Mouse (Mus musculus) midbrain, postnatal 0 days (tissue): Measurements from ENCODE around the gene Acss3. TPM values are rescaled to one million over a fixed set of nuclear protein-coding genes. Genes with fewer than 3 reads are reported as not detected.

ENCODE experiments used
- ATAC-seq: fragments of 200-750 bp; cut with Nextera tagmentation; 2 replicates; pipeline ENCODE4 v1.8.0; 2017; ENCODE audit warnings: moderate number of reproducible peaks, mild to moderate bottlenecking, moderate TSS enrichment, moderate library complexity; ENCODE audit not compliant: low FRiP score
- DNase-seq: peaks from one replicate; pipeline ENCODE4 v3.0.0-alpha.2; 2015; ENCODE audit warnings: low spot score
- H3K27ac ChIP-seq: fragments of 300-500 bp; sonication (generic); 2 replicates; pipeline ENCODE4 v1.5.1; 2014; ENCODE audit warnings: low read depth, mild to moderate bottlenecking, low read length, mixed read lengths
- H3K27me3 ChIP-seq: fragments of 300-500 bp; sonication (generic); 2 replicates; pipeline ENCODE4 v1.6.1; 2014; ENCODE audit warnings: low read length, control low read depth, mixed read lengths; ENCODE audit not compliant: insufficient read depth
- H3K36me3 ChIP-seq: fragments of 300-500 bp; sonication (generic); 2 replicates; pipeline ENCODE4 v1.6.1; 2014; ENCODE audit warnings: low read length, control low read depth, mixed read lengths; ENCODE audit not compliant: insufficient read depth
- H3K4me1 ChIP-seq: fragments of 300-500 bp; sonication (generic); 2 replicates; pipeline ENCODE4 v1.6.1; 2014; ENCODE audit warnings: mild to moderate bottlenecking, control low read depth, antibody characterized with exemption, low read length, mixed read lengths; ENCODE audit not compliant: insufficient read depth
- H3K4me2 ChIP-seq: fragments of 300-500 bp; sonication (generic); 2 replicates; pipeline ENCODE4 v1.6.1; 2014; ENCODE audit warnings: low read depth, mild to moderate bottlenecking, low read length, mixed read lengths; ENCODE audit not compliant: poor library complexity, severe bottlenecking
- H3K4me3 ChIP-seq: fragments of 300-500 bp; sonication (generic); 2 replicates; pipeline ENCODE4 v1.5.1; 2014; ENCODE audit warnings: low read depth, mild to moderate bottlenecking, low read length, moderate library complexity
- H3K9ac ChIP-seq: fragments of 300-500 bp; sonication (generic); replicated peaks from 2 replicates; pipeline ENCODE4 v1.6.1; 2014; ENCODE audit warnings: mild to moderate bottlenecking, low read length, moderate library complexity, mixed read lengths; ENCODE audit not compliant: poor library complexity, severe bottlenecking
- H3K9me3 ChIP-seq: fragments of 300-500 bp; sonication (generic); 2 replicates; pipeline ENCODE4 v1.6.1; 2016; ENCODE audit warnings: low read length, control low read depth
- CTCF ChIP-seq: IDR thresholded peaks from 2 replicates; pipeline ENCODE4 v1.5.1; 2016; ENCODE audit warnings: antibody characterized with exemption, mild to moderate bottlenecking
- WGBS: fragments of 180-500 bp; shearing (Covaris S2); extraction: QIAGEN DNeasy Blood & Tissue Kit; methylation state at CpG from one replicate; pipeline ENCODE4 v1.1.7; 2014; 5-methylcytosine and 5-hydroxymethylcytosine counted together
- polyA plus RNA-seq: library from polyadenylated mRNA; unstranded; fragments of >200 nt; fragmentation: Nextera tagmentation; extraction: Ambion mirVana; gene quantifications from 2 replicates; pipeline ENCODE4 v1.2.1, GENCODE M21; 2015
- total RNA-seq: library from RNA; depleted of rRNA; stranded (reverse); fragments of >200 nt; gene quantifications from 2 replicates; pipeline ENCODE4 v1.2.3, GENCODE M21; 2014; rRNA removed

Gene Acss3
- total RNA-seq (1.7 and 2.1 TPM in 2 replicates), polyA plus RNA-seq (0.39 and 0.43 TPM in 2 replicates)

DNA sequence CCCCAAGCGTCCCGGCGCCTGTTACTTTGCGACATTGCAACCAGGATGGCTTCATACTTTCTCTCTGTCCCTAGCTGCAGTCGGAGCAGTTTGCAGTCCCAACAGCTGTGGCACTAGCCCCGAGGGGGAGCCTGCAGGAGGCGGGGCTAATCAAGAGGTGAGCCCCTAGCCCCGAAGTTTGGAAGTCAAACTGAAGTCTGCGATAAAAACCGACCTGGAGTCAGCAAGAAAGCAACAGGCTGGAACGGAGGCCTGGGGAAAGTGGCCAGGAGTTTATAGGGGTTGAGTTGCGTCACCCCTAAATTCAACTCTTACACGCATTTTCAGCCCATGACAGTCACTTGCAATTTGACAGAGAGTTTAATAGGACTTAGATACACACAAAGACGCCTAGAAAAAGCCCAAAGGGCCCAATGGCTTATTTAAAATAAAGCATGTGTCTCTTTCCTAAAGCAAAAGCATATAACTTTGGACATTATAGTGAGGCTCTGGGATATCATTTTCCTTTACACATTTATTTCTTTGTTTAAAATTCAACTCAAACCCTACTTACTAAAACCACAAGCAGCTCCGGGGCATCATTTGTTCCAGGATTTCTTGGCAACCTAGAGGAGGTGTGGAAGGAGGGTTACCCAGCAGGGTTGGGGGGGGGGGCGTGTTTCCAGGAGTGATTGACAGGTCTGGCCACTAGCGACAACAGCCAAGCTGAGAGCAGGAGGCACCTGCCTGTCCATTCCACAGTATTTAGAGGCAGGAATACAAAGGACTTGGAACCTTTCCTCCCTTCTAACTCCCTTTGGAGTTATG is at the start of gene Acss3:
Gene Acss3 (minus strand): TSS at position 140 of the 807 bp plus-strand sequence.
- TF ChIP-seq CTCF = peak; percentile 25; the same call in 1 of the 2 replicates
- 0 out of 2 replicates have a peak within 1 kb of the TSS, but pooled peaks have one; percentile 33 for H3K9ac ChIP-seq
- 4% methylated on average over 17 of the region's 17 CpGs for WGBS

DNA sequence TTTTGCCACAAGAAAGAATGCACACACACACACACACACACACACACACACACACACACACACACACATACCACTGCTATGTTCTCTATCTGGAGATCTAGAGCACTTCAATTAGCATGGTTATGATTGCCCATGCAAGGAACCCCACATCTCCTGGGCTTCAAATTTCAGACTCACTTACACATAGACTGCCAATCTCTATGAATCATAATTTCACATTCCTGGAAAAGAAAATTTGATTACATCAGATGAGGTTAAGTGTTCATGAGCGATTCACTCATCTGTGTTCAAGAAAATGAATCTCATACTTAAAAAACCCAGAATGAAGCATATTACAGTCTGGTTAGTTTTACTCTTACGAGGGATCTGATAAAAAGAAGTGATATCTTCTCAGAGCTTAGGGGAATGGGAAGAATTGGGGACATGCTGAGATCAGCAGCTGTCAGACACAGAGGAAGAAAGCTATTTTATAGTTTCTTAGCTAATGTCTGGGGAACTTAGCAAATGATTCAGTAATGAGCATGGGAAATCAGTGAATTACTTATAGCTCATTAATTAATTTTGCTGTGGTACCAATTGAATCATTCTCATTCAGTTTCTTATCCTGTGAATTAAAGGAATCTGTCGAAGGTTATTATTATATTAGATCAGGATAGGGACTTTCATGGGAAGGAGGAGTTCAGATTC is 48.7 kb upstream of the Acss3 start:
- TF ChIP-seq CTCF = no peak
- no peaks in the 10 kb centered on the region for H3K4me1 ChIP-seq
- peak; percentile 5 for DNase-seq
- no peak overlapping the region for H3K9ac ChIP-seq
- H3K27me3 ChIP-seq = no peaks in the 10 kb centered on the region
- no peak for ATAC-seq
- H3K4me2 ChIP-seq = no peak overlapping the region
- WGBS = 72% methylated on average over 3 of the region's 3 CpGs
- H3K36me3 ChIP-seq = no peaks in the 10 kb centered on the region
- no peaks in the 10 kb centered on the region for H3K9me3 ChIP-seq
- no peak overlapping the region for H3K27ac ChIP-seq
- no peak overlapping the region for H3K4me3 ChIP-seq

More for the DNA sequence above, at the start of gene Acss3:
- H3K9me3 ChIP-seq = no peaks in the 10 kb centered on the region
- H3K27me3 ChIP-seq = no peaks in the 10 kb centered on the region
- no peaks in the 10 kb centered on the region for H3K36me3 ChIP-seq
- peak within 1 kb of the TSS; percentile 32 for H3K4me3 ChIP-seq
- 0 out of 2 replicates have a peak, but pooled peaks cover 2% of the 10 kb centered on the region for H3K4me1 ChIP-seq
- ATAC-seq = peak; percentile 80
- no peak within 1 kb of the TSS for H3K27ac ChIP-seq
- H3K4me2 ChIP-seq = peak within 1 kb of the TSS; percentile 54
- DNase-seq = peak; percentile 60

DNA sequence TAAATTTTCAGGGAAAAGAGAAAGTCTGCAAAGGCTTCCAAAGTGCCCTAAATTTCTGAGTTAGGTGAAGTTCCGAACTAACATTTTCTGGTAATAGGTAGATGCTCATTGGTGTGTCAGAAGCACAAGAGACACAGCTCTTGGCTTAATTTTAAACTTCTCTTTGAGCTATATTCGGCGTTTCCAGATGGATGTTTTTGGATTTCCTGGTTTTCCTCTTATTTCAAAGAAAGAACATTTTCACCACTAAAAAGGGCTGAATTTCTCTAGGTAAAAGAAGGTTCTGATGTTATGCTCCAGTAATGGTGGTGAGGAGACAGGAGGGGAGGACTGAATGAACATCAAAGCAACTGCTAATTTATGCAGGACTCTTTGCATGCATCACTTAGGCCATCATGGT is 43.0 kb upstream of the Acss3 start:
- ATAC-seq = no peak
- no peak overlapping the region for H3K9ac ChIP-seq

DNA sequence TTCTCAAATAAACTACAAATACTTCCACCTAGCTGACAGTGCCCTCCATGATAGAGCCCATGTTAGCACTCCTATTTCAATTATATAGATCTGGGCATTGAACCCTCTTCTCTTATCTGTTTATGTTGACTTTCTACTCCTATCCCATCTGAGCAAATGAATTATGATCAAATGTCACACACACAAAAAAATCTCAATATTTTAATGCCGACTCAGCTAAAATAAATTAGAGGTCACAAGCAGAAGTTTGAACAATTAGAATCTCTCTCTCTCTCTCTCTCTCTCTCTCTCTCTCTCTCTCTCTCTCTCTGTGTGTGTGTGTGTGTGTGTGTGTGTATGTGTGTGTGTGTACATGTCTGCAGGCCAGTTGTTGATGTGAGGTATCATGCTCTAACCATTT is 25.3 kb upstream of the Acss3 start:
- TF ChIP-seq CTCF = no peak
- H3K36me3 ChIP-seq = no peaks in the 10 kb centered on the region
- H3K4me3 ChIP-seq = no peak overlapping the region
- H3K9me3 ChIP-seq = no peaks in the 10 kb centered on the region
- ATAC-seq = no peak
- no peaks in the 10 kb centered on the region for H3K27me3 ChIP-seq
- no peaks in the 10 kb centered on the region for H3K4me1 ChIP-seq
- H3K9ac ChIP-seq = no peak overlapping the region
- no peak overlapping the region for H3K4me2 ChIP-seq
- 89% methylated on average over 1 of the region's 1 CpGs for WGBS
- no peak overlapping the region for H3K27ac ChIP-seq
- DNase-seq = no peak

More for the DNA sequence above, 43.0 kb upstream of the Acss3 start:
- WGBS = 89% methylated on average over 3 of the region's 3 CpGs
- H3K4me1 ChIP-seq = no peaks in the 10 kb centered on the region
- TF ChIP-seq CTCF = no peak
- DNase-seq = no peak
- H3K4me2 ChIP-seq = no peak overlapping the region
- no peak overlapping the region for H3K27ac ChIP-seq
- no peak overlapping the region for H3K4me3 ChIP-seq
- H3K36me3 ChIP-seq = no peaks in the 10 kb centered on the region
- H3K27me3 ChIP-seq = no peaks in the 10 kb centered on the region
- no peaks in the 10 kb centered on the region for H3K9me3 ChIP-seq

DNA sequence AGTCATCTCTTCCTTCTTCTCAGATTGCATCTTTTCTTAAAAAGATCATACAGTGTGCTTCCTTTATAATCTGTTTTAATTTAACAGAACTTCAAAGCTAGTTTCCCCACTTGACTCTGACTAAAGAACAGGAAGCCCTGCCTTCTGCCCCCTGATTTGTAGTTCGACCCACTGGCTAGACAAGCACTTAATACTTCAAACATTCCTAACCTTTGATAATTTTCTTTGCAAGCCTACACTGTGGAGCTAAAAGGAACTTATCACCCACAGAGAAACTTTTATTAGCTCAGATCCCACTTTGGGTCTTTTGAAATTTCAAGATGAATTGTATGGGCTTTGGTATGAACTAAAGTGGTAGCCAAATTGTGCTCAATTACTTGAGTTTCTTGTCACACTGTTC is 20.5 kb upstream of the Acss3 start:
- no peak overlapping the region for H3K4me2 ChIP-seq
- 69% methylated on average over 1 of the region's 1 CpGs for WGBS
- H3K27me3 ChIP-seq = no peaks in the 10 kb centered on the region
- DNase-seq (no peak), ATAC-seq (no peak)
- H3K4me1 ChIP-seq = no peaks in the 10 kb centered on the region
- TF ChIP-seq CTCF = no peak
- no peaks in the 10 kb centered on the region for H3K9me3 ChIP-seq
- no peak overlapping the region for H3K27ac ChIP-seq
- H3K4me3 ChIP-seq = no peak overlapping the region
- H3K9ac ChIP-seq = no peak overlapping the region
- no peaks in the 10 kb centered on the region for H3K36me3 ChIP-seq

DNA sequence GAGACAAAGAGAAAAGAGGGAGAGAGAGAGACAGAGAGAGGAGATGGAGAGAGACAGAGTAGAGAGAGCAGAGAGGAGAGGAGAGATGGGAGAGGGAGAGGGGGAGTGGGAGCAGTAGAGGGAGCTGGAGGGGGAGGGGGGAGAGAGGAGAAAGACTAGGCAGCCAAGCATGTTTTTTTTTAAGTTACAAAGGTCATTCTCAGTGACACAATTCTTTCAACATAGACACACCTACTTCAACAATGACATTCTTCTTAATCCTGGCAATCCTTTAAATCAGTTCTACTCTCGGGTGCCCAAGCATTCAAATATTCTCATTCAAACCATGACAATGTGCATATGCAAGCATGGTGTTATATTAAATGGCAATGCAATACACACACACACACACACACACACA is 19.4 kb upstream of the Acss3 start:
- no peaks in the 10 kb centered on the region for H3K9me3 ChIP-seq
- no peaks in the 10 kb centered on the region for H3K27me3 ChIP-seq
- ATAC-seq (no peak), DNase-seq (no peak)
- H3K9ac ChIP-seq = no peak overlapping the region
- H3K36me3 ChIP-seq = no peaks in the 10 kb centered on the region
- H3K4me1 ChIP-seq = no peaks in the 10 kb centered on the region
- no peak for TF ChIP-seq CTCF
- no peak overlapping the region for H3K4me2 ChIP-seq
- 30% methylated on average over 1 of the region's 1 CpGs for WGBS
- H3K4me3 ChIP-seq = no peak overlapping the region
- H3K27ac ChIP-seq = no peak overlapping the region
